Comparison of ENCODE assay signal across 10 mouse cellular contexts in the genomic region with DNA sequence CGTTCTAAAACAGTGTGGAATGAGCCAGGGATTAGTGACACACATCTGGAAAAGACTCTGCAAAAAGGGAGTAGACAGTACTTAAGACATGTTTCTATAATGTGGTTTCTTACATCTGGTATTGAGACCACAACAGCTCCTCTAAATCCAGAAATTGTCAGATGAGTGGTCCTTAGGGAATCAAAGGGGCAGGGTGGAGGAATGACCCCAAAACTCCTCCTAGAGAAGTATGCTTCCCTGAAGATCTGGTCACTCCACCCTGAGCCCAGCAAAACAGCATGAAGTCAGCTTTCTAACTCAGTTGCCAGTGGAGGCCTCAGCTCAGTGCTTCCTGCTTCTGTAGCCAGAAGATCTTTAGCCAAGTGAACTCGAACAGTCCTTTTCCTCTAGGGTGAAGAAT.
DNase-seq lines count a peak whose midpoint lies in the region.
"Had no signal": no experiment of that assay in that cellular context is flagged by ENCODE, and none has a peak within 500 bp of the region (broad histone marks: within the 10 kb centered on the region; RNA-seq: fewer than 3 reads in every experiment).

No protein-coding gene starts in this region.

- no peaks in the 10 kb centered on the region for H3K36me3 ChIP-seq in hindbrain, embryonic 10.5 days

- no peak overlapping the region for H3K27ac ChIP-seq in hindbrain, embryonic 10.5 days

- no peak overlapping the region for H3K4me3 ChIP-seq in hindbrain, embryonic 10.5 days

- H3K9me3 ChIP-seq in hindbrain, embryonic 10.5 days: no peaks in the 10 kb centered on the region

- H3K27me3 ChIP-seq in hindbrain, embryonic 10.5 days (ENCODE audit: insufficient read depth, poor library complexity, severe bottlenecking): no peaks in the 10 kb centered on the region

- peak; percentile 3 for DNase-seq in kidney, adult 11 months
- DNase-seq in kidney, adult 18-20 months: no peak
- peak; percentile 12 for DNase-seq in gastrocnemius, postnatal 10 days
- DNase-seq in heart, postnatal 4 days: peak; percentile 17
- DNase-seq in ovary, postnatal 14 days (ENCODE audit: low spot score): peak; percentile 15
- DNase-seq in hindbrain, embryonic 10.5 days (ENCODE audit: low spot score): no peak
- DNase-seq in adrenal gland, adult 8-10 months: no peak
- DNase-seq in thymus, postnatal 0 days (ENCODE audit: low spot score): no peak
- DNase-seq: midbrain, embryonic 14.5 days; right cerebral cortex, postnatal 14 days had no signal

- 79% methylated on average over 2 of the region's 2 CpGs for WGBS in hindbrain, embryonic 10.5 days

- no peaks in the 10 kb centered on the region for H3K4me1 ChIP-seq in hindbrain, embryonic 10.5 days (replicated peaks)

Comparison
In these comparisons a context has a peak if more than half of its experiments do, and no peak if none do; other contexts are left out.
1. DNase-seq: peak in kidney, adult 11 months (single experiment), gastrocnemius, postnatal 10 days (single experiment), heart, postnatal 4 days (single experiment) and ovary, postnatal 14 days (single experiment); none in kidney, adult 18-20 months (single experiment), hindbrain, embryonic 10.5 days (single experiment), adrenal gland, adult 8-10 months (single experiment) and thymus, postnatal 0 days (single experiment).